Mouse (Mus musculus): ENCODE results near the gene Hemgn.

Gene Hemgn

GRCm38 (mm10) chr4:46413406-46413805, at the start of gene Hemgn:
Gene Hemgn, minus strand, starts transcription at chr4:46413506.
- DNase-seq (ENCODE audit: extremely low spot score), result no peak

DNA sequence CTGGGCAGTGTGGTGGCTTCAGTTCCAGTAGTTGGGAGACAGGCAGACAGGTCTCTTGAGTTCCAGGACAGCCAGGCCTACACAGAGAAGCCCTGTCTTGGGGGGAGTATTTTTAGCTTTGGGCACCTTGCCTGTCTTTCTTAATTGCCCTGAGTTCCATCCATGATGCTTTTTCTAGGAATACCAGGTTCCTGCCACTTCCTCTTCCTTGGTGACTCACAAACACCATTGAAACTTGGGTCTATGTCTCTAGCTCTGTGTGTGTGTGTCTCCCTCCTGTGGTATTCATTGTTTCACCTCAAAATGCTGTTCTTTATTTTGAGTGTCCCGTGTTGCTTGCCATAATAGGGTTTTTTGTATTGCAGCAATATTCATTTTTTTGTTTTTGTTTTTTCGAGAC, 45.1 kb upstream of the Hemgn start:
- DNase-seq (ENCODE audit: extremely low spot score), result no peak

- DNase-seq (ENCODE audit: extremely low spot score), result no peak
Observed at GRCm38 (mm10) chr4:46457186-46457585, 43.9 kb upstream of the Hemgn start.

- no peak for DNase-seq (ENCODE audit: extremely low spot score)
Observed at GRCm38 (mm10) chr4:46456762-46457161, 43.5 kb upstream of the Hemgn start.

GRCm38 (mm10) chr4:46454097-46454864, 41.0 kb upstream of the Hemgn start:
- no peak for DNase-seq (ENCODE audit: extremely low spot score)

DNA sequence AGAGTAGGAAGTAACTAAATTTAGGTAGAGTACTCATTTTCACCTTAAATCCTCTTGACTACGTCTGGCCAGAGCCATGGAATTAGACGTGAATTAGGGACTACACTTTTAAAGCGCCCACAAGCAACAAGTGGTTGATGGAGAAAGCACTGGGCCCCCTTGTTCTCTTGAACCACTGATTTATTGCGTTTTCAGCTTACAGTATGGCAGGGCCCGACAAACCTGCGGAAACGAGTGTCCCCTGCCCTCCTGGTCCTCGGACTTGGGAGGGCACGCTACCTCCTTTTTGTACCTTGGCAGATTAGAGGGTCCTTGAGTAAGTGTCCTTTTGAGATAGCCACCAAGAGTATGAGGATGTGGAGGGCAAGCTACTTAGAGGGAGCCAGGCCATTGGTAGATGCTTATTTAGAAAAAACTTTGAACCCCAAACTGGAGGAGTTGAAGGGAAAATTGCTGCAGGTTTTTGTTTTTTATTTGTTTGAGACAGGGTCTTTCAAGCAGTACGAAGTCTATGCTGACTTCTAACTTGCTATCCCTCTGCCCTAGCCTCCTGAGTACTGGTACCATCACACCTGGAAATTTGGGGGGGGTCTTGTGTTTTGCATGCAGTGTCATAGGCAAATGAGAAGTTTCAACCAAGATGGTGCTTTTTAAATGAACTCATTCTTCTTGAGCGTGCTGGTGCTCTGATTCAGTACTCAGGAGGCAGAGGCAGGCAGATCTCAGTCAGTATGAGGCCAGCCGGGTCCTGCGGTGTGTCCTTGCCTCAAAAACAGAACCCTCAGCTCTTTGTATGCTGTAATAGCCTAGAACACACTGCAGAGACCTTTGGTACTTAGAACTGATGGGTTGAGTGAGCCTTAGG, 39.8 kb upstream of the Hemgn start:
- no peak for DNase-seq (ENCODE audit: extremely low spot score)

- DNase-seq (ENCODE audit: extremely low spot score), result peak; percentile 78
Observed at GRCm38 (mm10) chr4:46452481-46452850, 39.2 kb upstream of the Hemgn start.

DNA sequence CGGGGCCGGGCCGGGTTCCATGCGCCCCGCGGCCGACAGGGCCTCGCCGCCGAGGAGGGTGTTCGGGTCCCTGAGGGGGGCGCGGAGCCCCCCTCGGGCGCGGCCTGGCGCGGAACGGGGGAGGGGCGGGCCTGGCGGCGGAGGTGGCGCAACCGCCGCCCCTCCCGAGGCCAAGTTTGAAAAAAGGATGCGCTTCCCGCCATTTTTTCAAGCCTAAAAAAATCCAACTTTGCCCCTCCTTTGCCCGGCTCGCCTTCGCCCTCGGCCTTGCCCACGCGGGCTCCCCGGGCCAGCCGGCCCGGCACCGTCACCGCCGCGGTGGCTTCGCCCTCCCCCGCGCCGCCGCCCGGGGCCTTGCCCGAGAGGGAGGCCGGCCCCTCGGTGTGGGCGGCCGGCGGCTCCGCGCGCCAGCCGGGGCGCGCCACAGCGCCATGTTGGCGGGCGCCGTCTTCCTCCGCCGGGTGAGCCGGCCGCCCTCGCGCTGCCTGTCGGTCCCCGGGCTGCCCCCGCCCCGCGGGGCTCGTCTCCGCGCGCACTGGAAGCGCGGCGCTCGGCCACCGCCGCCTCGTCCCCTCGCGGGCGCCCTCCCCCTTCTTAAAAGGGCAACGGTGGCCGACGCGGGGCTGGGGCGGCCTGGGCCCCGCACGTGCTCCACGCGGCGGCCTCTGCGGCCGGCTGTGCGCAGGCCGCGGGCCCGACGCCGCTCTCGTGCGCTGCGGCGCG, 38.6 kb upstream of the Hemgn start:
- peak; percentile 77 for DNase-seq (ENCODE audit: extremely low spot score)

GRCm38 (mm10) chr4:46451240-46451757, 38.0 kb upstream of the Hemgn start:
- DNase-seq (ENCODE audit: extremely low spot score), result no peak

GRCm38 (mm10) chr4:46450519-46451131, 37.3 kb upstream of the Hemgn start, which contains the start of gene Anp32b:
Gene Anp32b, plus strand, starts transcription at chr4:46450902.
- DNase-seq (ENCODE audit: extremely low spot score), result peak; percentile 94

GRCm38 (mm10) chr4:46450020-46450518, 36.8 kb upstream of the Hemgn start:
- DNase-seq (ENCODE audit: extremely low spot score), result no peak

- DNase-seq (ENCODE audit: extremely low spot score), result no peak
Observed at GRCm38 (mm10) chr4:46448886-46449285, 35.6 kb upstream of the Hemgn start.

DNA sequence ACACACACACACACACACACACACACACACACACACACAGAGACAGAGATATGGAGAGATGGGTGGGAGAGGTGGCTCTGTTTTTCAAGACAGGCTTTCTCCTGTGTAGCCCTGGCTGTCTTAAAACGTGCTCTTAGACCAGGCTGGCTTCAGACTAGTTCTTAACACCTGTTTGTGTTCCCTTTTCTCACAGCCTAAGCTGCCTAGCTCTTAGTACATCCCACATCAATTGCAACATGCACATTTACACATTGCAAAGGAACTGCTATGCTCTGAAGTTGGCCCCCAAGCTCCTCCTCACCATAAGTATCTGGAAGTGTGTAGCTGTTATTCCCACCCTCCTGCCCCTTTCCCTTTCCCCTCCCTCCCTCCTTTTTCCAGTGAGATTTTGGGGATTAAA, 34.2 kb upstream of the Hemgn start:
- DNase-seq (ENCODE audit: extremely low spot score), result no peak

GRCm38 (mm10) chr4:46445237-46445945, 32.1 kb upstream of the Hemgn start:
- no peak for DNase-seq (ENCODE audit: extremely low spot score)

DNA sequence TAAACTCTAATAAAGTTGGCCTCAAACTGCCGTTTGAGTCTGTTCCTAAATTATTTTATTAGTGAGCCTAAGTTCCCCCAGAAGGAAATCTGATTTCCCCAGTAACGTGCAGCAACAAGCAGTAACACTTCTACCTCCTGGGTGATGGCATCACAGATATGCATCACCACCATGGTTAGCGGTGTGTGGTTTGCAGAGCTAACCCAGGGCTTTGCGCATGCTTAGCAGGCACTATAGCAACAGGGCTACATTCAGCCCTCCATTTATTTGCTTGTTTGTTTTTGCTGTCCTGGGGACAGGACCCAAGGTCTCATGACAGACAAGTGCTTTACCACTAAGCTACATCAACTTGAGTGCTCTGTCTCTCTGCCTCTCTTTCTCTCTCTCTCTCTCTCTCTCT, 29.2 kb upstream of the Hemgn start:
- no peak for DNase-seq (ENCODE audit: extremely low spot score)

- DNase-seq (ENCODE audit: extremely low spot score), result no peak
Observed at GRCm38 (mm10) chr4:46432339-46433036, 19.2 kb upstream of the Hemgn start.

- no peak for DNase-seq (ENCODE audit: extremely low spot score)
Observed at GRCm38 (mm10) chr4:46428903-46429499, 15.7 kb upstream of the Hemgn start.

DNA sequence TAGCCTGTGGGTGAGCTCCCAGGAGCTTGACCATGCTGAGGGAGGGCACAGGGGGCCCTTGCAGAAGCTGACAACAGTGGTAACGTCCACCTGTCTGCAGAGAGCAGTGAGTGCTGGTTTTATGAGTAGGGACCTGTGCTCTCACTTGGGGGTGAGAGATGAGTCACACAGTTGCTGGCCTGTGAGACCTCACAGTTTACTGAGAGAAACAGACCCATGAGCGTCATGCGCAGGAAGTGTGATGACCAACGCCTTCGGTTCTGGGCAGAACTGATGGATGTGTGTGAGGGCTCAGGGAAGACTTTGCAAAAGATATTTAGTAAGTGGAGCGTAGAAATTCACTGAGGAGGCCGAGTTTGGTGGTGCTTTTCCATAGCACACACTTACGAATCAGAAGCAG, 9.3 kb upstream of the Hemgn start:
- no peak for DNase-seq (ENCODE audit: extremely low spot score)

- no peak for DNase-seq (ENCODE audit: extremely low spot score)
Observed at GRCm38 (mm10) chr4:46418851-46419250, 5.5 kb upstream of the Hemgn start.

- no peak for DNase-seq (ENCODE audit: extremely low spot score)
Observed at GRCm38 (mm10) chr4:46417491-46417890, 4.2 kb upstream of the Hemgn start.
